Mouse (Mus musculus) embryo, embryonic 11 days (tissue): ENCODE data around the gene Fgfr2.

ENCODE experiments used
- DNase-seq: peaks from one replicate; pipeline ENCODE4 v3.0.0-alpha.2; 2015

Fgfr2 gene

GRCm38 (mm10) chr7:132711579-132711978 lies 411.6 kb downstream of the Fgfr2 start:
- DNase-seq: no peak

- DNase-seq: no peak
These were observed 418.0 kb downstream of the Fgfr2 start for GRCm38 (mm10) chr7:132705130-132705529.

DNA sequence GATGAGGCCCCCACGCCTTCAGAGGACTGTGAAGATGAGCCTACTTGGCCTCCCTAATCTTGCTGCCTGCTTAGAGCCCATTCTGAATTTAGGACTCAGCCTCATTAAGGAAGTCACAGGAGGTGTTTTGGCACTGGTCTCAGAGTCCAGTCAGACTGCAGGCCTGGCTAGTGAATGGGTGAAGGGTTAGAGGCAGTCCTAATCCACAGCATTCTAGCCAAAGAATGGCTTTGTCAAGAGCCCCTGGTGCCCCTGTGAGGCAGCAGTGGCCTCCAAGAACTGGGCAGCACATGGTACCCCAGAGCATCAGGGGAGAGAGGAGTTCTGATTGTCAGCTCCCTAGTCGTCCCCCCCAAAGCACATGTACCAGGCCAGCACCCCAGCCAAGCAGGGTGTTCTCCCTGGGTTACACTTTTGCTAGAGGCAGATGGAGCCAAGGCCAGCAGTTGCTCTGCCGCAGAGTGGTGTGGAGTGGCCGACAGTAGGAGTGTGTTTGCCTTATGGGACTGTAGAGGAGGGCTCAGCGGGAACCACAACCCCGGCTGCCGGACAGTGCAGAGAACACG lies 418.8 kb downstream of the Fgfr2 start:
- DNase-seq: no peak

DNA sequence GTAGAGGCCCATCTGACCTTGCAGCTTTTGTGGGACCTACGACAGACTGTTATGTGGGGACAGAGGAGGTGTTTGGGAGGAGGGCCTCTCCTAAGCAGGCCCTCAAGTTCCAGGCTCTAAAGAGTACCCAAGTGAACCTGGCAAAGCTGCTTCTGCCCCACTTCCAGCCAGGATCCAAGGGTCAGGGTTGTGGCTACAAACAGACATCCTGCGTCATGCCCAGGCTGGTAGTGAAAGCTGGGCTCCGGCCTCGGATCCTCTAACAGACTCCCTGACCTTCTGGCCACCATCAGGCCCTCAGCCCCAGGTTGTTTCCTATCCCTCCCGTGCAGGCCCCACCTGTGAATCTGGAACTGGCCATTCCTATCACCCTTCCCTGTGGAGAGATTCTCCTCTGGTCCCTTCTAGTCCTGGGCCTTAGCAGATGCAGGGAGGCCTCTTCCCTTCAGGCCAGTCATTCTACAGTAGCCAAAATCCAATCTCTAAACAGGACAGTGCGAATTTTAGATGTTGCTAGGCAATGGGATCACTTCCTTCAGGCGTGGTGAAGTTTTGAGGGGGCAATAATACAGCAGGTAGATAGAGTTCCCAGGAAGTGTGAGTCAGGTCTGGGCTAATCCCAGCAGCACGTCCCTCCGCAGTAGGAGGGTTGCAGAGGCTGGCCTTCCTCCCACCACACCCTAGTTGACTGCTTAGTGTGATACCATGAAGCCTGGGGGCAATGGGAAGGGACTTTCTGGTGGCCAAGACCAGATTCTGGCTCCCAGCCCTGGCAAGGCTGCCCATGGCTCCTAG lies 419.4 kb downstream of the Fgfr2 start:
- no peak for DNase-seq

DNA sequence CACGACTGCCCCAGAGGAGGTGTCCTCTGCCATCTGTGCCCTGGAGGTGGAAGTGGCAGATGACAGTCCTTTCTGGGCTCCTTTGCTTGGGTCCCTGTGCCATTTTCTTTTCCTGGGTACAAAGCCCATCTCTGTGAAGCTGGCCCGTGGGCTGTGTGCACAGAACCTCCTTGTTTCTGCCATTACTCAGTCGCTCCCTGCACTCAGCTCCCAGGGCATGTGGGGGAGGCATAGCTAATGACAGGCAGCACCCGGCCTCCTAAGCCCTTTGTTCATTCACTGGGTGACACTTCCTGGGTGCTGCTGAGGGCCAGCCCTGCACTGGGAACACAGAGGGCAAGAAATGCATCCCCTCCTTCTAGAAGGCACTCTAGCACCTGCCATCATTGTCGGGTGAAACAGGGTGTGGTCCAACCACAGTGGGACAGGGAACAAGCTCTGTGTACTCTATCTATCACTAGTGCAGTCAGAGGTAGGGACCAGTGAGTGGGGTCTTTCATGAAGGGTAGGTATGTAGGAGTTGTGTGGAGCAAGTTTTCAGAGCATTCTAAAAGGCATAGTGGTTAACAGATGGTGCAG lies 420.6 kb downstream of the Fgfr2 start:
- DNase-seq: no peak

DNA sequence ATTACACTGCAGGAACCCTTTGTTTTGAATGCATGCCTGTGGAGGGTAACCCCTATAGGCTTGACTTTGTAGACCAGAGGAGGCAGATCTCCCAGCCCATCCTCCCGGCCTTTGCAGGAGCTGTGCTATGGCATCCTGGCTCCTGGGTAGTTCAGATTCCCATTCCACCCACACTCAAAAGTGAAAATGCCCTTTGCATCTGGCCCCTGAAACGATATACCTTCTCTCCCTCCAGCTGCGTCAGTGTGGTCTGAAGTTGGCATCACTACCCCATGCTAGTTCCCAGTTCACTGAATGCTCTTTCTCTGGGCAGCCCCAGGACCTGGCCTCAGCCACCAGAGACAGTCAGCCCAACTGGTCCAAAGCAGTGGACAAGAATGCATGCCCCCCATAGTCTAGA lies 421.1 kb downstream of the Fgfr2 start:
- DNase-seq: no peak

GRCm38 (mm10) chr7:132701412-132701811 lies 421.7 kb downstream of the Fgfr2 start:
- no peak for DNase-seq

- no peak for DNase-seq
These were observed 423.0 kb downstream of the Fgfr2 start for GRCm38 (mm10) chr7:132700107-132700506.

GRCm38 (mm10) chr7:132699639-132700038 lies 423.5 kb downstream of the Fgfr2 start:
- DNase-seq: no peak

DNA sequence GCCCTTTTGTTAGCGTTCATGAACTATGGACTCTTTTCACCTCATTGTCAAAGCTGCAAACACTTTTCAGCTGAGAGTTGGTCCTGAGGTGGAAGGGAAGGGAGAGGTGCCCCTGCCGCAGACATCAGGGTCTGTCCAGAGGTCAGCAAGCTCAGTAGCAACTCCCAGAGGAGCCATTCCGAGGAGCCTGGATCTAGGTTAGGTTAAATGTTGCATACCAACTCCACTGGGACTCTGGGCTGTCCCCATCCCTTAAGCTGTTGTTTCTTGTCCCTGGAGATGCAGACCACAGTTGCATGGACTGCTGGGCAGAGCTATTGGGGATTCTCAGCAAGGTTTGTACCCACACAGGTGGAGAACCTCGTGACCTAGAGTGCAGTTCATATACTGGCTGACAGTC lies 424.0 kb downstream of the Fgfr2 start:
- DNase-seq: no peak

DNA sequence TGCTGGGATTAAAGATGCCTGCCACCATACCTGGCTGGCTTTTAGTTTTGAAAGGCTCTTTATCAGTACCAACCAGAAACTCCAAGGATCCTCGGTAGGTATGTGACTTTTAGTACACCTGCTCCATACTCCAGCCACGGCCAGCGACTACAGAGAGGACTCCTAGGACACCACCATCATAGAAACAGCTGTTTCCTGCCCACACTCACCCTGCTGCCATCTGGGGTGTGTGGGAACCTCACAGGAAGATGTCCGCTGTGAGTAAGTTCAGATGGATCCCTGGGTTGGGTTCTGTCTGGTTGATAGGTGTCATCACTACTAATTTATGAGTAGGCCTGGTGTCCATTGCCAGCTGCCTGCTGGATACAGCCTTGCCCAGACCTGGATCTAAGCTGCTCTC lies 424.4 kb downstream of the Fgfr2 start:
- DNase-seq: no peak

GRCm38 (mm10) chr7:132697258-132697796 lies 425.8 kb downstream of the Fgfr2 start:
- no peak for DNase-seq

DNA sequence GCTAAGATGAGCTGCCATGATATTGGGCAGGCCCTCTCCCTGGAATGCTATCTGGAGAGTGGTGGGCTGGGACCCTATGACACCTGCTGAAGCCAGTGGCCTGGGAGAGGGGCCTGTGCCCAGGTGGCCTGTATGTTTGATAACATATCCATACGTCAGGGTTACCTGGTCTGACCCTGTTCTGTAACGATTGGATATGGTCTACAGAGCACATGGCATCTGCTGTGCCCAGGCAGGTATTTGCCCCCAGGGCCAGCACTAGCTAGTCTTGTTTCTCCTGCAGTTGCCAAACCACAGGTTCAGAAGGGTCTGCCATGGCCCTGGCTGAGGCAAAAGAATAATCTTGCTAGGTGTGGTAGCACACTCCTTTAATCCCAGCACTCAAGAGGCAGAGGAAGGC lies 429.6 kb downstream of the Fgfr2 start:
- DNase-seq: no peak

DNA sequence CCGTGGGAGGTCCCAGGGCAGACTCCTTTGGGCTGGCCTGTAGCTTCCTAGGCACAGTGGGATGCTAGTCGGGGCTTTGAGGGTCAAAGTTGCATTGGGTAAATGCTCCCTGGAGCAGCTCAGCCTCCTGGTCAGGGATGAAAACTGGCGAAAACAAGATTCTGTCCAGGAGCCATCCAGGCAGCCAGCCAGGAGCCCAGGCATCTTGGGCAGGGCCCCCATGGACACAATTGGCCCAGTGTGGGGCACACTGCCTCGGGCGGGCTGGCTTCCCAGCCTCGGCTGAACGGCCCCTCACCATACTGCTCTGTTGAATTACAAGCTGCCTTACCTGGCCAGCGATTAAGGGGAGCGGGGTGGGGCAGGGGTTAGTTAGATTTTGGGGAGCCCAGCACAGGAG lies 430.4 kb downstream of the Fgfr2 start:
- DNase-seq: no peak

GRCm38 (mm10) chr7:132690716-132691472 lies 432.3 kb downstream of the Fgfr2 start:
- no peak for DNase-seq

- DNase-seq: no peak
These were observed 433.4 kb downstream of the Fgfr2 start for GRCm38 (mm10) chr7:132689722-132690121.

- DNase-seq: peak; percentile 34
These were observed 434.4 kb downstream of the Fgfr2 start for GRCm38 (mm10) chr7:132688721-132689120.

DNA sequence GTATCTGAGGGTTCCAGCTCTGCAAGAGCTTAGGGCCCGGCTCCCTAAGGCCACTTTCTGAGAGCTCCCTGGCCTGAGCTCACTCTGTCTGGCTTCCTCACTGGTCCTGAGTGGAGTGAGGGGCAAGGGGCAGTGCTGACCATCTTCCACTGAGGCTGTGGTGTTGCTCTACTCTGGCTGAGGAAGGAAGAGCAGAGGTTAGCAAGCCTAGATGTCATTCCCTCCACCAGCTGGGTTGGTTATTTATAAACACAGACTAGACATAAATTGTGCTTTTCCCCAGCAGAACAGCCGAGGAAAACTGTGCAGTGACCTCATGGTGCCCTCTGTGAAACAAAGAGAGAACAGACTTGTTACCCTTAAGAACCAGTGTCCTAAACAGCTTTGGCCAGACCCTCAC lies 435.3 kb downstream of the Fgfr2 start:
- DNase-seq: no peak

- DNase-seq: no peak
These were observed 436.6 kb downstream of the Fgfr2 start for GRCm38 (mm10) chr7:132686515-132686914.

DNA sequence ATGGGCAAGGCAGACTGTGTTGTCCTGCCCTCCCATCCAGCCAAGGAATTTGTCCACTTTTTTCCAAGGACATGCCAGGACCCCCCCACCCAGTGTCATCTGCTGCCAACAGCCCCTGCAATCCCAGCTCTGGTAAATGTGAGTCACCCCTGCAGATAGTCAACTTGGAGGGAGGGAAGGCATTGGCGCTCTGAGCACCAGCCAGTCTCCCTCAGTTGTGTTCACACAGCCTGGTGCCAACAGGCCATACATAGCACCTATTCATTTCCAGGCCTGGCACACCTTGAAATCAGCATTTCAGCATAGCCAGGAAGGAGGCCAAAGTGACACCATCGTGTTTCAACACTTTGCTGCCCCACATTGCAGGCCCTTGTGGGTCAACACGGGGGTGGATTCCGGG lies 439.2 kb downstream of the Fgfr2 start:
- no peak for DNase-seq

DNA sequence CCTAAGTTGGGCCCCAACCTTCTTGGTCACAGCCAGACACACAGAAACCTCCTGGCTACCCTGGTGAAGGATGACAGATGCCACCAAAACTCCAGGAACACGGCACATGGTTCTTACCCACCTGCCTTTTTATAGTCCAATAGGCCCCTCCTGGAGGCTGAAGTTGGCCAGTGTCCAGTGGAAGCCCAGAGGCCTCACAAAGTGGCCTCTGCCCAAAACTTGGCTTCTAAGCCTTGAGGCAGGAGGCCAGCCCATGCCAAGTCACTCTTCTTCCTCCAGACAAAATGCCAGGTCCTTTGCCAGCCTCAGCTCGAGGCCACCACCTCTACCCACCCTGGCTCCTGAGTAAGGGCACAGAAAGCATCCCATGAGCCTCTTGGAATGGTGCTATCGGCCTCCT lies 440.2 kb downstream of the Fgfr2 start:
- no peak for DNase-seq

DNA sequence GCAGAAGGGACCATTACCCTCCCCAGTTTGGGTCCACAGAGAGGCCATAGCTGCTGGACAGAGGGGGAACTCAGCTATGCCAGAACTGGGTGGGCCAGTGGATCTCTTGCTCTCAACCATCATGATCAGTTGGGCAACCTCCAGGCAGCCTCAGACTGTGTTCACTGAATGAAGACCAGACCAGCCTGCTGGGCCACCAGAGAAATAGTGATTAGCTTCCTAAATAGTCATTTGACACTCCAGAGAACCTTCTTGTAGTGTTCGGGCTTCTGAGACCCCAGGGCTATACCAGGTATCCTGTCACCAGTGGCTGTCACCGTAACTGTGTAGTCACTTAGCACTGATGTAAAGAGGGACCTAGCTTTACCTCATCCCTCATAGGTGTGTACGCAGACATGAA lies 440.8 kb downstream of the Fgfr2 start:
- no peak for DNase-seq

DNA sequence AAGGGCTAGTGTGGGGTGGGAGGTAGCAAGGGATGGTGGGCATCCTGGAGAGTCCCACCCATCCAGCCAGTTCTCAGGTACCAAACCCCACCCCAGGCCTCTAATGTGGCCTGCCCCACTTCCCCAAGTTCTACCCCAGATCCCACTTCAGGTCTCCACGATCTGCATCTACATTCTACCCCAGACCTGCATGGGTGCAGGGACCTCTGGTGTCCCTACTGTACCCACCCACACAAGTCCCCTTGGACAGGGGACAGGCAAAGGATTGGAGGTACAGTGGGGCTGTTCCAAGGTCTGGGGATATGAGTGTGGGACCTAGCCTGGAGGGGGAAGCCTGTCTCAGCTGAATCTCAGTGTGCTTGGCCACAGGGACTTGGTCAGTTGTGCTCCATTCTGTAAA lies 441.3 kb downstream of the Fgfr2 start:
- no peak for DNase-seq
